Mouse (Mus musculus): ENCODE results near the gene Cdca5. TPM values are rescaled to one million over a fixed set of nuclear protein-coding genes. Genes with fewer than 3 reads are reported as not detected.

Cdca5 gene
- polyA plus RNA-seq, 1 experiment from 2014 or later, result 0.08 TPM

Other genes with a start within 250 kb of the Cdca5 start
- 12.0 and 15.6 TPM in 2 replicates for gene Frmd8, start 209.7 kb upstream of the Cdca5 start, polyA plus RNA-seq (2021; fragmentation: Nextera tagmentation)
- gene Slc25a45, start 207.2 kb upstream of the Cdca5 start, polyA plus RNA-seq (2021; fragmentation: Nextera tagmentation), result 1.4 and 1.8 TPM in 2 replicates
- gene Tigd3, start 190.8 kb upstream of the Cdca5 start, polyA plus RNA-seq (2021; fragmentation: Nextera tagmentation), result 1.1 and 1.3 TPM in 2 replicates
- gene Dpf2, start 172.0 kb upstream of the Cdca5 start, polyA plus RNA-seq (2021; fragmentation: Nextera tagmentation), result 31.6 and 39.7 TPM in 2 replicates
- gene Cdc42ep2, start 160.2 kb upstream of the Cdca5 start, polyA plus RNA-seq (2021; fragmentation: Nextera tagmentation), result 10.3 and 11.5 TPM in 2 replicates
- 1.9 and 3.1 TPM in 2 replicates for gene Pola2, start 120.8 kb upstream of the Cdca5 start, polyA plus RNA-seq (2021; fragmentation: Nextera tagmentation)
- not detected in 2 replicates for gene Slc22a20, start 98.8 kb upstream of the Cdca5 start, polyA plus RNA-seq (2021; fragmentation: Nextera tagmentation)
- 1.5 and 7.2 TPM in 2 replicates for gene Capn1, start 69.1 kb upstream of the Cdca5 start, polyA plus RNA-seq (2021; fragmentation: Nextera tagmentation)
- gene Syvn1, start 38.4 kb upstream of the Cdca5 start, polyA plus RNA-seq (2021; fragmentation: Nextera tagmentation), result 28.4 and 36.3 TPM in 2 replicates
- 48.7 and 64.5 TPM in 2 replicates for gene Mrpl49, start 27.2 kb upstream of the Cdca5 start, polyA plus RNA-seq (2021; fragmentation: Nextera tagmentation)
- 3,354 and 3,515 TPM in 2 replicates for gene Fau, start 27.1 kb upstream of the Cdca5 start, polyA plus RNA-seq (2021; fragmentation: Nextera tagmentation)
- 65.8 and 70.2 TPM in 2 replicates for gene Znhit2, start 23.8 kb upstream of the Cdca5 start, polyA plus RNA-seq (2021; fragmentation: Nextera tagmentation)
- 19.1 and 28.0 TPM in 2 replicates for gene Tm7sf2, start 16.6 kb upstream of the Cdca5 start, polyA plus RNA-seq (2021; fragmentation: Nextera tagmentation)
- 66.0 and 72.3 TPM in 2 replicates for gene Vps51, start 7.8 kb upstream of the Cdca5 start, polyA plus RNA-seq (2021; fragmentation: Nextera tagmentation)
- not detected in 2 replicates for gene Tmem262, start 5.0 kb upstream of the Cdca5 start, polyA plus RNA-seq (2021; fragmentation: Nextera tagmentation)
- 0.30 and 0.31 TPM in 2 replicates for gene Gm28374, start 2.7 kb upstream of the Cdca5 start, polyA plus RNA-seq (2021; fragmentation: Nextera tagmentation)
- 55.1 and 67.5 TPM in 2 replicates for gene Zfpl1, start within 50 bp of the Cdca5 start, polyA plus RNA-seq (2021; fragmentation: Nextera tagmentation)
- gene AC131692.1, start 9.4 kb downstream of the Cdca5 start, polyA plus RNA-seq (2021; fragmentation: Nextera tagmentation), result not detected in 2 replicates
- 0.07 and 0.18 TPM in 2 replicates for gene Naaladl1, start 20.8 kb downstream of the Cdca5 start, polyA plus RNA-seq (2021; fragmentation: Nextera tagmentation)
- gene Sac3d1, start 33.7 kb downstream of the Cdca5 start, polyA plus RNA-seq (2021; fragmentation: Nextera tagmentation), result 48.7 and 63.2 TPM in 2 replicates
- gene Snx15, start 43.3 kb downstream of the Cdca5 start, polyA plus RNA-seq (2021; fragmentation: Nextera tagmentation), result 63.9 and 70.7 TPM in 2 replicates
- 0.19 TPM in 1 of 2 replicates, not detected in the other for gene Batf2, start 56.0 kb downstream of the Cdca5 start, polyA plus RNA-seq (2021; fragmentation: Nextera tagmentation)
- gene Arl2, start 56.6 kb downstream of the Cdca5 start, polyA plus RNA-seq (2021; fragmentation: Nextera tagmentation), result 175 and 184 TPM in 2 replicates
- not detected in 2 replicates for gene Majin, start 99.4 kb downstream of the Cdca5 start, polyA plus RNA-seq (2021; fragmentation: Nextera tagmentation)
- gene Gpha2, start 141.4 kb downstream of the Cdca5 start, polyA plus RNA-seq (2021; fragmentation: Nextera tagmentation), result not detected in 2 replicates
- gene Ppp2r5b, start 150.9 kb downstream of the Cdca5 start, polyA plus RNA-seq (2021; fragmentation: Nextera tagmentation), result 32.1 and 73.3 TPM in 2 replicates
- 6.0 and 7.8 TPM in 2 replicates for gene Atg2a, start 156.7 kb downstream of the Cdca5 start, polyA plus RNA-seq (2021; fragmentation: Nextera tagmentation)
- gene Ehd1, start 191.7 kb downstream of the Cdca5 start, polyA plus RNA-seq (2021; fragmentation: Nextera tagmentation), result 17.3 and 24.9 TPM in 2 replicates
- gene Cdc42bpg, start 221.5 kb downstream of the Cdca5 start, polyA plus RNA-seq (2021; fragmentation: Nextera tagmentation), result 0.04 and 0.33 TPM in 2 replicates
- gene Men1, start 250.0 kb downstream of the Cdca5 start, polyA plus RNA-seq (2021; fragmentation: Nextera tagmentation), result 26.7 and 28.0 TPM in 2 replicates